Mouse (Mus musculus) c-Kit-positive CD71-negative TER-119-negative erythroid progenitor cells, embryonic 14.5 days (primary cell): ENCODE data around the gene Cdh23.
A peak's percentile ranks its signal among the peaks of the same experiment; 100 is the strongest.

Experiments used
- DNase-seq: peaks from one replicate; pipeline ENCODE4 v3.0.0-alpha.2; 2013; ENCODE audit warnings: low read depth

Cdh23 gene

DNA sequence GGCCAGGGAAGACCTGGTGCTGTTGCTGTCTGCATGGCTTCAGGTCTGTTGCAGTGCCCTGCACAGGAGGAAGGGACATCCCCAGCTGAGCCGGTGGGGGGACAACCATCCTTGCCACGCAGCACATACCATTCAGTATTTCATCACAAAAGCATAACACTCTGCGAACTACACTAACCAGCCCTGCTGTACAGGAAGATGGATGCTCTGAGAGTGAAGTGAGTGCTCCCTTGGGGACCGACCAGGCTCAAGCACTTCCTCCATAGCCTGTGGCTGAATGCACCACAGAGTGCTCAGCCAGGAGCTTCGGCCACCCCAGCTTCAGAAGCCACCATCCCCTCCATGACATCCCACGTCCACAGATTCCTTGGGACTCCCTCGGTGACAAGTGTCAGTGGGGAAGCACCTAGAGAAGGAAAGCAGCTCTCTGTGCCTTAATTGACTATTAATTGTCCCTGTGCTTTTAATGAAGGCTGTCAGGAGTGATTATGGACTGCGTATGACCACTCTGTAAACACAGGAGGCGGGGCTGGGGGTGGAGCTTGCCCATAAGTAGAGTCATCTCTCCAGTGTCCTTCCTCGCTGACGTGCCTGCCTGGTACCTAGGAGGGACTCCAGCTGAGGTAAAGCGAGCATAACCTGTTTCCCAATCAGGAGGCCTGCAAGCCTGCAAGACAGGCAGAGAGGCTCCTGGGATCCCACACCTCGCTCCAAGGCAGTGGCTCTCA, 60.6 kb downstream of the Cdh23 start:
- no peak for DNase-seq

DNA sequence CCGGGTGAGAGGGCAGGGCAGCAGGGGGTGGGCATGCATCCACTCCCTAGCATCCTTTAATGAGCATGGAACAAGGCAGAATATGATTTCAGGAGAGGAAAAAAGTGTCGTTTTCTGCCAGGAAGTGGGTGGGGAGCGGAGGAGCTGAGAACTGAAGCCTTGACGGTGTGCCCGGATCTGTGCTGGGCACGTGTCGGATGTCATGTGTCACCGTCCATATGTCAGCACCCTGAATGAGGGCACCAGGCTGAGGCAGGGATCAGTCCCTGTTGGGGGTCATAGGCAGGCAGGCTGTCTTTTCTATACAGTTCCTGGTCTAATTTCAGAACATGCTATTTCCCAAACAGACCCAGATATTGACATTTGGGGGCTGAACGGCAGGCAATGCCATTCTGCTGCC, 61.9 kb downstream of the Cdh23 start:
- DNase-seq = no peak

DNA sequence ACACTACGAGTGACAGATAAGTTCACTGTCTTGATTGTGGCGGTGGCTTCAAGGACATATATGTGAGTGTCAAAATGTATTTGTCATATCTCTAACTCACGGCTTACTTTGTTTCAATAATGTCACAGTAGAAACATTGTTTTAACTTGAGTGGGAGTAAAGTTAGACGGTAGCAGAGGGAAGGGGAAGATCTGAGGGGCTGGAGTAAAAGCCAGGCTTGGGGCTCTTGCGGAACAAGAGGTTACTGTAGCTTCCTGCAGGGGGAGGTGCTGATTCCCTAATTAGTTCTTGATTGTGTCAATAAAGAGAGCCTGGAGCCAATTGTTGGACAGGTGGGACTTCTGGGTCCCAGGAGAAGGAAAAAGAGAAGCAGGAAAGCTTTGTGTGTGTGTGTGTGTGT, 70.2 kb downstream of the Cdh23 start:
- no peak for DNase-seq

DNA sequence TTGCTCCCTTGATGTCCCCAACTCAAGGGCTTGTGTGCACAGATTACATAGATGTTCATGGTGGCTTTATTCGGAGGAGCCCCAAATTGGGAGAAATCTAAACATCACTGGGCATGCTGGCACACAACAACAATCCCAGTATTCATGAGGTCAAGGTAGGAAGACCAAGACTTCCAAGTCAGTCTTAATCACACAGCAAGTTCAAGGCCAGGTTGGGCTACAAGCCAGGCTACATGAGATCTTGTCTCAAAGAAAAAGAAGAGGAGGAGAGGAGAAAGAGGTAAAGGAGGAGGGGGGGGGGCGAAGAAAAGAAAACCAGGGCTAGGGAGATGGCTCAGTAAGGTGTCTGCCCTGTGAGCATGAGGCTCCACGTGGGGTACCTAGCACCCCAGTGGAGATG, 70.8 kb downstream of the Cdh23 start:
- no peak for DNase-seq

DNA sequence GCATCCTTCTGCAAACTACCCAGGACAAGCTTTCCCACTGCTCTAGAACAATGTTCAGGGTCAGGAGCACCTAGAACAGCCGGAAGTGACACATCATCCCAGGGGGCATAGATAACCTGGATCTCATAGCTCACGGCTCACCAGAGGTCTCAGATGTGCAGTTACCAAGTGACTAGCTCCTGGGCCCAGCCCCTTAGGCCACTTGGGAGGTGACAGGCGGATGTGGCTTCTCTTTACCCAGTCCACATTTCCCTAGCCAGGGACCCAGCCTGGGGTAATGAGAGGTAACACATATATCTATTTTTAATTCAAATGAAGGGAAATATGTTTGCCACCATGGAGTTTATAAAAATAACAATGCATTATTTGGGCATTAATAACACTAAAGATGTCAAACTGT, 71.3 kb downstream of the Cdh23 start:
- DNase-seq = no peak

DNA sequence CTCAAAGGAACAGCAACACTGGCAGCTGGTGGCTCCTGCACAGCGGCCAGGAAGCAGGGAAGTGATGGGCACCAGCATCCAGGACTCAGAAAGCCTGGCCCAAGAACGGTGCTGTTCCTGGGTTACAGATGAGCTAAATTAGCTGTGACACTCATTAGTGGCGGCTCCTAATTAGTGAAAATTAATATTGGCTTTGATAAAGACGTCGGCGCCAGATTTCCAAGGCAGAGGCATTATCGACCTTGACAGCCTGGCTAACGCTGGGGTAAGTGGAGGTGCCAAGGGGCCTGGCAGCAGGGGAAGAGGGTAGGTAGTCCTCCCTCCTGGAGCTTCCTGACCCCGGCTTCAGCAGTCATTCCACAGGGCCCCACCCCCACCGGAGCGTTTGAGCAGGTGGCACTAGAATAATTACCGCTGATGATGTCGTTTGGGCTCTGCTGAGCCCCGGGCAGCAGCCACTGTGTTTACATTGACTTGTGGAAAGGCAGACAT, 72.0 kb downstream of the Cdh23 start:
- DNase-seq = no peak

DNA sequence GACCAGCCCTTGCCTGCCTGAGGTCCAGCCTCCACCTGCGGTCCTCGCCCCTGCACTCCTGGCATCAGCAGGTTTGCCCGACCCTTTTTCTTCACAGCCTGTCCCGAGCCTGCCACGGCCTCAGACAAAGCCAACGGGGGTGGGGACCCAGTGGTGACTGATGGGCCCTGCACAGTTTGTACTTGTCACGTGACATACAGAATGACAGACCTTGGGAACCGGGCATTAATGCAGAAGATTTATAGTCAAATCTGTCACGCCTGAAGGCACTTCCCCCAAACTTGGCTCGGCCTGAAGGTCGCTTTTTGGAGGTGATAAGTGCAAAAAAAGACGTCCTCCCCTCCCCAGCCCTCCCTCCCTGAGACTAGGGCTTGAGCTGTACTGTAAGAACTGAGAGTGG, 73.5 kb downstream of the Cdh23 start:
- no peak for DNase-seq

DNA sequence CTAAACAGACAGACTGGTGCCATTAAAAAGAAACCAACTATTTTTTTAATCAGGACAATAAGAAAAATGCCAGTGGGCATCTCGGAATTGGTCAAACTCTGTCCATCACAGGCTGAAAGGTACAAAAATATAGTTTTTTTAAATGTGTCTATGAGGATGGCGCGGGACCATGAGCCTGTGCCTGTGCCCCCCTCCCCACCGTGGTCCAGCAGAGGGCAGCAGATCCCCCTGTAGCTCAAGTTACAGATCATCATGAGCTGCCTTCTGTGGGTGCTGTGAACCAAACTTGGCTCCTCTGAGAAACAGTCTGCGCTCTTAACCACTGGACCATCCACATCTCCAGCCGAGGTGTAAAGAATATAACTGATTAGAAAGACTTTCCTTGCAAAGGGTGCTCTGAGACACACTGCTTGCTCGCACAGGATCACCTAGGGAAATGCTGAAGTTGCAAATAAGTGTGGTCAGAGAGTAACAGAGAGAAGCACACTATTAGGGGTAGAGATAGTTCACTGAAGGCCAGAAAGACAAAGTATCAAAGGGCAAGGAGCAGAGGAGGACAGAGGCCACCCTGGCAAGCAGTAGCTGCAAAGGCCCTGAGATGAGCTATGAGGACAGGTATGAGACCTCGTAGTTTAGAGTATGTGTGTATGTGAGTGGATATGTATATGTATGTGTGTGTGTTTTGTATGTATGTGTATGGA, 74.7 kb downstream of the Cdh23 start:
- DNase-seq = no peak

DNA sequence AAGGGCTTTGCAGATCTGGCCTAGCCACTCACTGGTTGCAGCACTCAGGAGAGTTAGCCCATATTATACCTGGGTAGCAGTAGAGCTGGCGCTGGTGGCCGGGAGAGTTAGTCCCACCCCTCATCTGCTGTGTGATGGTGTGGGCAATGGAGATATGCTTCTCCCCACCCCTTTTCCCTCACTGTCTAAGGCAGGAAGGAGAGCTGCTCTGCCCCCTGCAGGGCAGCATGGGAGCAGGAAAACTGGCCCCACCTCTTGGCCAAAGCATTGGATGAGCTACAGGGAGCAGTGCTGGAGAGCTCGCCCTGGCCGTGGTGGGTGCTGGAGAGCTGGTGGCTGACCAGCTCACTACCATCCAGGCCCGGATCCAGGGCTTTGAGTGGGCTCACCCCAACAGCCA, 80.4 kb downstream of the Cdh23 start:
- no peak for DNase-seq

DNA sequence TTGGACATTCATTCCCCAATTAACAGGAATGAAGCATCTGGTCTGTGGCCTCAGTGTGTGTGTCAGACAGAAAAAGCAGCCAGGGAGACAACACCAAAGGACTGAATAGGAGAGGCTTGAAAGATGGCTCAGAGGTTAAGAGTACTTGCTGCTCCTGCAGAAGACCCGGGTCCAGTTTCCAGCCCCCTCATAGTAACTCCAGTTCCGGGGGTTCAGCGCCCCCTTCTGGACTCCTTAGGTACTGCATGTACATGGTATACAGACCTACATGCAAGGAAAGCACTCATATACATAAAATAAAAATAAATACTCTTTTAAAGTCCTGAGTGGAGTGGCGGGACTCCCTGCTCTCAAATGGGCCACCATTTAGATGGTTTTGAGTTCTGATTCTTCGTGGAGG, 83.4 kb downstream of the Cdh23 start:
- peak; percentile 22 for DNase-seq

DNA sequence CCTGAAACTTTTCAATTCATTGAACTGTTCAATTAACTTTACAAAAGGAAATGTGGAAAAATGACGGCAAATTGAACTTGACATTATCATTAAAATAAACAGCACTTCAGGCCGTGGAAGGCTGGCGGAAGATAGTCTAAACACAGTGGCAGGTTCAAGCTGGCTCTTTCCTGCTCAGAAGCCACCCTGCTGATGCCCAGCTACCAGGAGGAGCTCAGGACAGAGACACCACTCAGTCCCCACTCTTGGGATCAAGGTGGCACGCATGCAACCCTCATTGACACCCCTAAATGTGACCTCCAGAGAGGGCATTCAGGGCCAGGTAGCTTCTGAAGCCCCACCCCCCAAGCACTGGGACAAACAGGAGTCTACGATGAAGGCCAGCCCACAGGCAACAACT, 89.1 kb downstream of the Cdh23 start:
- DNase-seq = no peak

DNA sequence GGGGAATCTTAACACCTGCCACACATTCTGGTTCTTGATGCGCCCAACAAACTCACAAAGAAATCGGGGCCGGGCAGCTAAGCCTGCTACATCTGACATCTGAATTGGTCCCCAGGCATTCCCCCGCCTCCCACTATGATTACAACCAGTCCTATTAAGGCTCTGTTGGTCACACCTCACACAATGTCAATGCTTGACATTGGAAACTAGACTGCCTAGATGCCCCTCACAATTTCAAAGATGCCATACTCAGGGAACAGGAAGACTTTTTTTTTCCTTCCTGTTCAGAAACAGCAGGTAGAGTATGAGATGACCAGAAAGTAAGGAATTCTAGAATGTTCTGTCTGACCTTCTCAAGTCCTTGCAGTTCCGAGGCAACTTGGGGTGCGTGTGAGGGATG, 89.6 kb downstream of the Cdh23 start:
- no peak for DNase-seq

DNA sequence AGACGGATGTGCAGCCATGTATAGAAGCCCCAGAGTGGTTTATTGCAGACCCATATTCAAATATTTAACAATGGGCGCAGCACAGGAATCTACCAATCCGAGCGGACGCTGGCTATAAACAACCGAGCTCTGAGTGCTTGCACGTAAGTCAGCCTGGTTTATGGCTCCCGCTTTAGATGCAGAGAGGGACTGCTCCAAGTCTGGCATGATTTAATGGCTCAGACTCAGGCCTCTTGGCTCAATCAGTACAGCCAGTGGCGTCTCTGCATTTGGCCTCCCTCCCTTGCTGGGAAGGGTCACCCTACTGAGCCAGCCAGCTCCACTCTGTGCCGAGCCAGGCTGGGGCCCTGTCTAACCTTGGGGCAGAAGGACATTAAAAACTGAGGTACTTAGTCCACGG, 94.1 kb downstream of the Cdh23 start:
- no peak for DNase-seq

DNA sequence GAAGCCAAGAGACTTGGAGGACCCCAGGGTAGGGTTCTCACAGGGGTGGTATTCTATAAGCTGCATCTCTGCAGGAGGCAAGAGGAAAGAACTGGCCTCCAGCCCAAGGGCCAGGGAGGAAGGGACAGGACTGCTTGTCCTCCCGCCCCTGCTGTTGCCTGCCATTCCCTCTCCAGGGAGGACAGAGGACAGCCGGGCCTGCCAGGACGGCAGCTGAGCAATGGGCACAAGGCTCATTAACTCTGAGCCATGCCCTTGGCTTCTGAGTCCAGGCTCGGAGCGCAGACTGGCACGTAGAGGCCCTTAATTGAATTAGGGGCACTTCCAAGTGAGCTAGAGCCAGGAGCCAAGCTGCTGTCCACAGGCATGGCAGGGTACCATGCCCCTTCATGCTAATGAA, 101.1 kb downstream of the Cdh23 start:
- DNase-seq = no peak

DNA sequence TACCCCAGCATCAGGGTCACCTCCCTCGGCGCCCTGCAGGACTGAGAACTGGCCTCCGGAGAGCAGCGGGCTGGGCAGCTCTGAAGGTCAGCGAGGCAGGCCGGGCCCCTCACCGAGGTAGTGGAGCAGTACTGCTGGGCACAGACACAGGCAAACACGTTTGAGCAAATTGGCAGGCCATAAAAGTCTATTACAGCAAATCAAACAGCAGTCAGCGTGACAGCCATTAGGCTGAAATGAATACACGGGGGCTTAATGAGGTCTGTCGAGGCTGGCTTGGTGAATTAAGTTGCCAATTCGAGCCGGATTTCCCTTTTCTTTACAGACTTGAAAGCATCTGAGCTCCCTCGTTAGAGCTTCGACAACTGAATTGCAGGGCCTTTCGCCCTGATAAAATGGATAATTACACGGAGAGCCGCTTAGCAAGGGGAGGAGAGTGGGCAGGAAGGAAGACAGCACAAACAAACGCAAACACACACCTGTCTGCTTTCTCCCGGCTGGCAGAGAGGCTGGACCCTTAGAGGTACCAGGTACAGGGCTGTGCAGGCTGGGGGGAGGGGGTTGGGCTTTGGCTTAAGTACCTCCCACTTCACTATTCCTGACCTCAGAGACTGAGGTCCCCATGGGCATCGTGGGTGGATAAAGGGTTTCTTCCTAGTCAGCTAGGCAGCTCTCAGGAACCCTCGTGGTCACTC, 103.3 kb downstream of the Cdh23 start:
- DNase-seq = no peak

DNA sequence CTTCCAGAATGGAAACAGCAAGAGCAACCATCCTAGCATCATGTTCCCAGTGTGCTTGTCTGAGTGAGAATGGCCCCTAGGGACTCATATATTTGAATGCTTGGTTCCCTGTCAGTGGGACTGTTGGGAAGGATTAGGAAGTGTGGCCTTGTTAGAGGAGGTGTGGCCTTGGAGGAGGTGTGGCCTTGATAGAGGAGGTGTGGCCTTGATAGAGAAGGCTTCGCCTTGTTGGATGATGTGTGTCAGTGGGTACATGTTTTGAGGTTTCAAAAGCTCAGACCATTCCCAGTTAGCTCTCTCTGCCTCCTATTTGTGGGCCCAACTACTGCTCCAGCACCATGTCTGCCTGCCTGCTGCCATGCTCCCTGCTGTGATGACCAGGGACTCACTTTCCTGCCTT, 105.0 kb downstream of the Cdh23 start:
- no peak for DNase-seq

DNA sequence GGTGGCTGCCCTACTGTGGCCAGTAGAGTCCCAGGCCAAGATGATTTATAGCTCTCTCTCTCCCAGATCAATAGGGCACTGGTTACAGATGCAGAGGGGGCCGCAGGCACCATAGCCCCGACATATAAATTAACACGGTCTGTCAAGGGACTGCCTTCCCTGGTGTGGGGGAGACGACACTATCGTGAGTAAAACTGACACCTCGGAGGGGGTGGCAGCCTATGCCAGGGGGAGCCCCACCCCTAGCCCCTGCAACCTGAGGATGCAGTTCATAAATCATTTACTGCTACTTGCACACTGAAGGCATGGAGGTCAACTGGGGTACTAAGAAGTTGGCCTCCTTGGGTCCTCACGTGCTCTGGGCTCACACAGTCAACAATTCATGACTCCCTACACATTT, 106.0 kb downstream of the Cdh23 start:
- DNase-seq = no peak

DNA sequence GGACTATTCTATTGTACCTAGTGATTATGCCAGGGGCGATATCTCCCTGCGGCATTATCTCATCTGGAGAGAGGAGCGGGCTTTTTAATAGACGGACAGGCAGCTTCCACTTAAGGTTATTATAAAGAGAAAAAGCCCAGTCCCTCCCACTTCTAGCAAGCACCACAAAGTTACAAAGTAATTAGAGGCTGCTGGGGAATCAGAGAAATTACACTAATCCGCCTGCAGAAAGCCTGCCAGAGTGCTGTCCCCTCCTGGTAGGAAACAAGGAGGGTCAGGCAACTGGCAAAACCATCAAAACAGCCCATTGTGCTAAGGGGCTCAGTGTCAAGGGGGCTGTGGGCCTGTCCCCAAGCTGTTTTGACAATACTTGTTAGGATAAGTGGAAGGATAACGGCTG, 110.6 kb downstream of the Cdh23 start:
- DNase-seq = no peak

DNA sequence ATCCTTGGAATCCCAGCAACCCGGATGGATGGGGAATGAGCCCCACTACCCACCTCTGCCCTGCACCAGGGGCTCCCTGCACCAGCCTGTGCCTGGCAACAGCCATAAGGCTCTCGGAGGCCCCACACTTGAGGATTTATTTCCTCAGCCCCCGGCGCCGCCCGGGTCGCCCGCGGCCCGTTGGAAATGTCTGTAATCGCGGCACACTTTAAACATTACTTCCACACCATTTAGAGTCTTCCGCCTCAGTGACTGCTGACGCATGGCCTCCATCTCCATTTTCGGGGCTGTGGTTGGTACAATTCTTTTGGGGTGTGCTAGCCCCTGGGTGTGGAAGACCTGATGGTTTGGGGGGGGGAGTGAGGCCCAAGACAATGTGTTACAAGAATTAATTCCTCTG, 113.3 kb downstream of the Cdh23 start:
- DNase-seq = no peak

DNA sequence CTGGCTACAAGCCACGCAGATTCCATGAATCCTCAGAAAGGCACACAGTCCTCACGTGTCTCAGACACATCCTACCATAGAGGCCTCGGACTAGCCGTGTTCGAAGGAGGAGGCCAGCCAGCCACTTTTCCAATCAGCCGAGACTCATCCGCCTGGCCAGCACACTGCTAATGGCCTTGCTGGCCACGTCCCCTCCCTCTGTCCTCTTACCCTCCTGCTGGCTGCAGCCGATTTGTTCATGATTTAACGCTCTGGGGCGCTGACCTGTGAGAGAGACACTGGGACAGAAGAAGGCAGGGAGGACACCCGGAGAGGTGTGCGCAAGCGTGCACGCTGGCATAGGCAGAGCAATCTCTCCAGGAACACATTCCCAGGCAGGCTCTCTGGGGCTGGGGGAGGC, 115.6 kb downstream of the Cdh23 start:
- no peak for DNase-seq

DNA sequence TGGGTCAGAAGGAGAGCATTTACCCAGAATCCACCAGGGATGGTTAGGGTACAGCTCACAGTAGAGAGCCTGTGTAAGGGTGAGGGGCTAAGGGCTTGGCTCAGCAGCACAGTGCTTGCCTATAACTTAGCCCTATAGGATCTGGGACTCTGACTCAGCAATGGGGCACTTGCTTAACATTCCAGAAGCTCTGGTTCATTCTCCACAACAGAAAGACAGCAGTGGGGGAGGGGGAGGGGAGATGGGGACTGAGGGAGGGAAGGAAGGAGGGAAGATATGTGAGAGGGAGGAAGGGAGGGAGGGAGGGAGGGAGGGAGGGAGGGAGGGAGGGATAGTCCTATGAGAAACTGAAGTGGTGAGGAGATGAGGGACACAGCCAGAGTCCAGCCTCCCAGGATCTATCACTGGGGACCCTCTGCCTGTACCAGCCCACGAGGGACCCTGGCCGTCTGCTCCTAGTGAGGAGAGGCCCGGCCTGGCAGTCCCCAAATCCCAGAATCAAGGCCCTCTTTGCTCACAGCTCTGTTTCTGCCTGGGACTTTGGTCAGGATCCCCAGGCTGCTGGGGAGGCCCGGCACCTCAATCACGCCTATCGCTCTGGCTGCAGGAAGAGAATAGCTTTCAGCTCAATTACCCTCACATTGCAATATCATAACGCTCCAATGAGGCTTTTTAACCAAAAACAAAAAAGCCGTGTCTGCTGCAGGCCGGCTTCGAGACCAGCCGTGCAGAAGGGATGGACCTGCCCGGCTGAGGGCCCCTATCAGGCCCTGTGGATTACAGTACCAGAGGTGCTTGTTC, 117.4 kb downstream of the Cdh23 start:
- DNase-seq = no peak

DNA sequence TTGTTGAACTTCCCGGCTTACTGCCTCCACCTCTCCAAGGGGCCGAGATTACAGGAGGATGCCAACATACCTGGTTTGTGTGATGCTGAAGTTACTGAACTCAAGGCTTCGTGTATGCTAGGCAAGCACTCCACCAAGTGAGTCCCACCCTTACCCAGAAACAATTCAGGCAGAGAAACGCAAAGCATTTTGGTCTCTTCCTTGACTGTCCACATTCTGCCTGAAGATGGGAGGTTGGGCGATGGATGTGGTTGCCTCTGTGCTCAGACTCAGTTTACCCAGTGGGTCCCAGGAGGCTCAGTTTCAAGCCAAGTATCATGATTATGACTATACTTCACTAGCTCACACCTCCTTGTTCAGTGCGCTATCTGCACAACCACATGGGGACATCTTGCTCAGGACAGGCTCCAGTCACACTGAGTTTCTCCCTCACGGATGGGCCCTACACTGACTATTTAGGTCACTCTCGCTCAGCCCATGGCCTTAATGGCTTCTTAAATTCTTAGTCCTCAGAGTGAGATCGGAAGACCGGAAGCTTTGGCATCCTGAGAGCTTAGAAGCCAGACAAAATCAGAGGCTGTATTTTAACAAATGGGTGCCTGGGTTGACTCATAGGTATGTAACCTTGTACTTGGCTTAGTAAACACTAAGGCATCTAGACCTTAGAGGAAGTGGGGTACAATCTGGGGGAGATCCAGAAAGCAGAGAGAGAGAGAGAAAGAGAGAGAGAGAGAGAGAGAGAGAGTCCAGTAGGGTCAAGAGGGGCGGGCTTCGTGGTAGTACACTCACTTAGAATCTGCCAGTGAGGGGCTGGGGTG, 118.2 kb downstream of the Cdh23 start:
- no peak for DNase-seq
